Mouse (Mus musculus): ENCODE measurements around the gene Olfr1466. TPM values are rescaled to one million over a fixed set of nuclear protein-coding genes. Genes with fewer than 3 reads are reported as not detected.

The Olfr1466 gene
- polyA plus RNA-seq (2015; fragmentation: Illumina TruSeq; extraction: RNeasy Lipid Tissue Mini Kit (QIAGEN cat#74804); ENCODE audit: low read depth, low replicate concordance), result not detected

DNA sequence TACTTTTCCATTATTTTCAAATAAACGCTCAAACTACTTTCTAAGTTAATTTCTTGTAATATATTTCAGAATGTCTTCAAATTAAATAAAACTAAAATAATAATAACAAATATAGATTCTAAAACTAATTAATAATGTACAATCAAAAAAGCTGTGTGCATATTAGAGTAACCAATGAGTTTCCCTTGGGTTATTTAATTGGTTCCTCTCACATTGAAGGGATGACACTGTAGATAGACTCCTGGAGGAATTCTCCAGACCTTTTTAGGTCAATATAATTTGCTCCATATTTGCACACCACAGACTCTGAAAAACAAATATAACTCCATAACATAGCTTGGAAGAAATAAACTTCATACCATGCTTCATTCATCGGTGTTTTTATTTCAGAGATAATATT, at the start of gene Olfr1466:
Gene Olfr1466, plus strand, starts transcription at position 301 of the 400 bp plus-strand sequence.

DNA sequence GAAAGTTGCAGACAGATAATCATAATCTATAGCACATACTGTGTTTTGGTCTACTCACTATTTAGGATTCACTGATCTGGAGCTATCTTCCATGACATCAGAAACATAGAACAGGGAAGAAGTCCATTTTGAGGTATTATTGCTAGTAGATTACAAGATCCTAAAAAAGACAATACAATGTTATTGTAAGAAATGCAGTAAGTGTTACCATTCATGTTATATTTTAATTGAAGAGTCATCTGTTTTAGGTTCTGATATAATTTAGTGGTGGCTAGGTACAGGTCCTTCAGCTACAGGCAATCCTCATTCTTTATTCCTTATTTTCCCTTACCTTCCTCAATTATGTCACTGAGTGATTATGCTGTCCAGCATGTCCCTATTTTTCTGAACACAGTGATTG, 23.2 kb upstream of the Olfr1466 start, which contains the start of gene Olfr1465:
Gene Olfr1465, minus strand, starts transcription at position 101 of the 400 bp plus-strand sequence.

DNA sequence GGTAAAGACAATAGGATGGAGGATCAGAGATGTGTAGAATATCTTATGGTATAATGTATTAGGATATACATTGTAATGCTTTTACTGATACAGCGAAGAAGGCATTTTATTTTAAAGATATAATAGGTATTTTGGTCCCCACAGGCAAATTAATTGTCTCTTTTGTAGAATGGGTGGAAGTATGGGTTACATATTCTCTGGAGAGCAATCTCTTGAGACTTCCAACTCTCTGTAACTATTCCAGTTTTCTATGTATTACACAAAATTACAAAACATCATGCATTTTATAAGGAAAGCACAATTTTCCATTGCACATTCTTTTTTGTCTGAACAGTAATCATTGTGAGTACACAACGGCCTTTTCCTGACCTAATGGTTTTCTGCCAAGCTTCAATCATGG, 23.3 kb downstream of the Olfr1466 start, which contains the start of gene Olfr1467:
Gene Olfr1467, plus strand, starts transcription at position 301 of the 400 bp plus-strand sequence.

Other genes with a start within 250 kb of the Olfr1466 start
- gene Olfr1457, start 241.0 kb upstream of the Olfr1466 start, polyA plus RNA-seq (2015; fragmentation: Illumina TruSeq; extraction: RNeasy Lipid Tissue Mini Kit (QIAGEN cat#74804); ENCODE audit: low read depth, low replicate concordance), result not detected
- not detected for gene Olfr1458, start 232.1 kb upstream of the Olfr1466 start, polyA plus RNA-seq (2015; fragmentation: Illumina TruSeq; extraction: RNeasy Lipid Tissue Mini Kit (QIAGEN cat#74804); ENCODE audit: low read depth, low replicate concordance)
- not detected for gene Olfr1459, start 189.3 kb upstream of the Olfr1466 start, polyA plus RNA-seq (2015; fragmentation: Illumina TruSeq; extraction: RNeasy Lipid Tissue Mini Kit (QIAGEN cat#74804); ENCODE audit: low read depth, low replicate concordance)
- not detected for gene Olfr1461, start 175.9 kb upstream of the Olfr1466 start, polyA plus RNA-seq (2015; fragmentation: Illumina TruSeq; extraction: RNeasy Lipid Tissue Mini Kit (QIAGEN cat#74804); ENCODE audit: low read depth, low replicate concordance)
- gene Olfr1462, start 153.1 kb upstream of the Olfr1466 start, polyA plus RNA-seq (2015; fragmentation: Illumina TruSeq; extraction: RNeasy Lipid Tissue Mini Kit (QIAGEN cat#74804); ENCODE audit: low read depth, low replicate concordance), result not detected
- not detected for gene Olfr1463, start 107.5 kb upstream of the Olfr1466 start, polyA plus RNA-seq (2015; fragmentation: Illumina TruSeq; extraction: RNeasy Lipid Tissue Mini Kit (QIAGEN cat#74804); ENCODE audit: low read depth, low replicate concordance)
- not detected for gene Olfr1465, start 23.3 kb upstream of the Olfr1466 start, polyA plus RNA-seq (2015; fragmentation: Illumina TruSeq; extraction: RNeasy Lipid Tissue Mini Kit (QIAGEN cat#74804); ENCODE audit: low read depth, low replicate concordance)
- not detected for gene Olfr1467, start 23.4 kb downstream of the Olfr1466 start, polyA plus RNA-seq (2015; fragmentation: Illumina TruSeq; extraction: RNeasy Lipid Tissue Mini Kit (QIAGEN cat#74804); ENCODE audit: low read depth, low replicate concordance)
- gene Olfr1469, start 69.0 kb downstream of the Olfr1466 start, polyA plus RNA-seq (2015; fragmentation: Illumina TruSeq; extraction: RNeasy Lipid Tissue Mini Kit (QIAGEN cat#74804); ENCODE audit: low read depth, low replicate concordance), result not detected
- gene Olfr1471, start 104.5 kb downstream of the Olfr1466 start, polyA plus RNA-seq (2015; fragmentation: Illumina TruSeq; extraction: RNeasy Lipid Tissue Mini Kit (QIAGEN cat#74804); ENCODE audit: low read depth, low replicate concordance), result not detected
- gene Olfr1472, start 117.2 kb downstream of the Olfr1466 start, polyA plus RNA-seq (2015; fragmentation: Illumina TruSeq; extraction: RNeasy Lipid Tissue Mini Kit (QIAGEN cat#74804); ENCODE audit: low read depth, low replicate concordance), result not detected
- not detected for gene Olfr1474, start 130.7 kb downstream of the Olfr1466 start, polyA plus RNA-seq (2015; fragmentation: Illumina TruSeq; extraction: RNeasy Lipid Tissue Mini Kit (QIAGEN cat#74804); ENCODE audit: low read depth, low replicate concordance)
- not detected for gene Olfr1475, start 141.3 kb downstream of the Olfr1466 start, polyA plus RNA-seq (2015; fragmentation: Illumina TruSeq; extraction: RNeasy Lipid Tissue Mini Kit (QIAGEN cat#74804); ENCODE audit: low read depth, low replicate concordance)
- not detected for gene Olfr1477, start 161.7 kb downstream of the Olfr1466 start, polyA plus RNA-seq (2015; fragmentation: Illumina TruSeq; extraction: RNeasy Lipid Tissue Mini Kit (QIAGEN cat#74804); ENCODE audit: low read depth, low replicate concordance)
- gene Olfr1480, start 189.1 kb downstream of the Olfr1466 start, polyA plus RNA-seq (2015; fragmentation: Illumina TruSeq; extraction: RNeasy Lipid Tissue Mini Kit (QIAGEN cat#74804); ENCODE audit: low read depth, low replicate concordance), result not detected
- not detected for gene Olfr1484, start 244.6 kb downstream of the Olfr1466 start, polyA plus RNA-seq (2015; fragmentation: Illumina TruSeq; extraction: RNeasy Lipid Tissue Mini Kit (QIAGEN cat#74804); ENCODE audit: low read depth, low replicate concordance)

Data from brain, adult 10 weeks (tissue).